Mouse (Mus musculus) gastrocnemius, adult 8-10 months (tissue): ENCODE measurements around the gene Bid. TPM values are rescaled to one million over a fixed set of nuclear protein-coding genes. Genes with fewer than 3 reads are reported as not detected.

Source experiments
- total RNA-seq, 4 experiments: library from RNA; stranded (reverse); gene quantifications; 2 replicates each; pipeline ENCODE4 v1.2.4; 2022

The Bid gene
- total RNA-seq, 4 experiments from 2014 or later: 0.31 to 0.76 (median 0.66) TPM

Other genes with a start within 250 kb of the Bid start
- under 1 TPM in 1 of 4 experiments, not detected in 3; 0.17 TPM for gene Slc25a18, start 143.3 kb downstream of the Bid start, total RNA-seq
- gene Atp6v1e1, start 94.1 kb downstream of the Bid start, total RNA-seq: 100 to 1,000 TPM; 124 to 134 (median 132) TPM
- 10 to 100 TPM; 76.1 to 93.6 (median 84.7) TPM for gene Bcl2l13, start 80.6 kb downstream of the Bid start, total RNA-seq
- gene Mical3, start 214.1 kb upstream of the Bid start, total RNA-seq: 10 to 100 TPM; 55.7 to 68.0 (median 57.4) TPM